Mouse (Mus musculus): ENCODE measurements around the gene Rbmxl1.
"Not testable (repeated sequence)": the region's sequence is repeated elsewhere in the genome, so short reads cannot be mapped to it uniquely, and the experiment has no call there.

The Rbmxl1 gene

DNA sequence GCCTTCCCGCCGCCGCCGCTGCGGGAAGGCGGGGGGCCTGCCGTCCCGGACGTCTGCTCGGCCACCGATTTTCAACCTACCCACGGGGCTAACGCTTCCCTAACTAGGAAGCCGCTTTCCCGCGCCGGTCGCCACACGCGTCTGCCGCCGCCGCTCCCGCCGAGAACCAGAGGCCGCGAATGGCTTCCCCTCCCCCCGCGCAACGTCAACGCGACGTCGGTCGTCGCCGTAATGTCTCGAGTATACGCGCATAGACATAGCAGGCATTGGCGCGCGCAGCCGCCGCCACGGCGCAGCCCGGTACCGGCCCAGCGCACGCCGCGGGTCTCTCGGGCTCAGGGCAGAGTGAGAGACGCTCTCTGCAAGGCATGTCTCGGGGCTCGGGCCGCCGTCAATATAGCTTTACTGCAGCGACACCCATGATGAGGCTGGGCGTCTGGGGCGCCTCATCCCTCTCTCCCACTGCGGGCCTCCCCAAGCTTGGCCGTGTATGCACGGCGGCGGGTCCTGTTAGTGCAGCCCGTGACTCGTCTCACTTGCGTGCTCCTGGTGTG, at the start of gene Rbmxl1:
Rbmxl1 (minus strand) TSS at position 180 of the 554 bp plus-strand sequence.
- DNase-seq, result peak; percentile 88

DNA sequence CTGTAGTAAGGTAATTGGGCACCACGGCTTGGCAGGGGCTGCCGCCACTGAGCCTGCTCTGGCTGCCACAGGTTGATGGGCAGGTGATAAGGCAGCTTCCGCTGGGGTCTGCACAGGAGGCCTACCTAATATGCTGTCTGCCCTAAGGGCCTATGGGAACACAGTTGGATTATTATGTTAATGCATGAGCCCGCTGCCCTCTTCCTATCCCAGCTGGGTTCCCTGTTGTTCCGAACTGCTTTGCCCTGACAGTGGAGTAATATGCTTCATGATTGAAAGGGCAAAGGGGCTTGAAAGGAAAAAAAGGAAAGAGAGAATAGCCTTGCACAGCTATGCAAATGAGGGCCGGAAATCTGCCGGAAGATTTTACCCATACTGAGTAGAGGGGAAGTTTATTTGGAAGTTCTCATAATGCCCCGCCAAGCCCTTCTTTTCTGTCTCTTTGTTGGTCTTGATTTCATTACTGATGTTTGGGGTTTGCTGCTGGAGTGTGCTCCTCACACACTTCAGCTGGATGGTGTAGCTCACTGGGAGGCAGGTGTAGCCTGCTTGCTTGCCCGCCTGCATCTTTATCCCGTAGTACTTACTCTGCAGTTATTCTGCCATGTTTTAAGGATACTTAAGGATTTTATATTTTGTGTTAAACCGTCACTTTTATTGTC, 48.2 kb upstream of the Rbmxl1 start:
- DNase-seq, result no peak

DNA sequence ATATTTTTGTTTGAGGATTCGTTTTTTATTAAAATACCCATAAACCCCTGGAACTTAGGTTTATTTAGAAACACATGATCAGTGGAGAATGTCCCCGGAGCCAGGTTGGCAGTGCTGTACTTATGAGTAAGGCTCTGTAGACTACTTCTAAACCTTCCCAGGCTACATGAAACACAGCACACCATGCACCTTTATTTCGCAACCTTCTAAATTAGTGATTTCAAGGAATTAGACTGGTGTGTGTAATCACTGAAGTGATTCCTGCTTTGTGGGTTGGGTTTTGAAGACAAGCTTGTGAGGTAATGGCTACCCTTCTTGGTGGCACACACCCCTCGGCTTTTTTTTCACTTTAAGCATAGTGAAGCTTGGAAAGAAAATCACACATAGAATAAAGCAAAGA, 47.1 kb upstream of the Rbmxl1 start:
- no peak for DNase-seq

DNA sequence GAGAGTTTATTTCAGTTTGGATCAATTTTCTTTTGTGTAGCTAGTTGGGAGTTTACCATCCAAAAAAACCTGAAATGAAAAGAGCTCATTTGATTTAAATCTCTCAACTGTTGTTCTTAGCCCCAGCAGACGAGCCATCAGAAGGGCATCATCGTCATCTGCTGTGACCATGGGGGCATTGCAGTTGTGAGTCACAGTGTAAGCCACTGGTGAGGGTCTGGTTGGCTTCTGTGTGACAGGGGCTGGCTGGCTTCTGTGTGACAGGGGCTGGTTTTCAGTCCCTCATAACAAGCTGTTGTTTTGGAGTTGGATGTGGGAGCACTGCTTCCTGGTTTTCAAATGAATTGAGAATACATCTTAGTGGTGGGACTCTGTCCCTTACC, 42.0 kb upstream of the Rbmxl1 start:
- DNase-seq, result no peak

DNA sequence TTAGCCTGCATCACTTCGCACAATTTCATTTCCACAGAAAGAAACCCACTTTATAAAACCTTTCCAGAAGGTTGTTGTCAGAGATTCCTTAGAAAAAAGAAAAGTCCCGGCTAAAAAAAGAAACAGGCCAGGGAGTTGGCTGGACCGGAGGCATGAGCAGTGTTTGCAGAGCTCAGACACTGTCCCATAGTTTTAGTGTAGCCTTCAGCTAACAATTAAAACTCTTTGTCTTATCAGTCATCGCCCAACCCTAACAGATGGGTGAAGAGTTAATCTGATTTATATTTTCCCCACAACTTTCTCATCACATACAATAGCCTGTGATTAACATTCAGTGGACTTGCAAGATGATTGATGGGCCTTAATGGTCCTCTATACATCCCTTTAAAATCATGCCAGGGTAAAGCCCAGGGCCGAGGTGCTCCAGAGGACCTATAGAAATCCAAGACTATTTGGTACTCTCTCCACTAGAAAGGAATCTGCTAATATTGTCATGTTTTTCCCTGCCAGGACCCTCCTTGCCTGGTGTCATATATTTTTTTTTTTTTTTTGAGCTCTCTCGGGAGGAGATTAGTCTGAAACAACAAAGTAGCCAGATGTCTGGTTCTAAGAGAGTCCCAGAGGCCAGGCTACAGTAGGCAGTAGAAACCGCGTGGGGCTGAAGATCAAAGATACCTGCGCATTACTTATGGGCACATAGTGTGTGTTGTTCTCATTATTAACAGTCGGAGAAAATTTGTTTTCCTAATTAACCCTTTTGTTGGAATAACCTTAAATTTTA, 41.5 kb upstream of the Rbmxl1 start:
- DNase-seq, result no peak

GRCm38 (mm10) chr8:78545153-78545817, 36.6 kb upstream of the Rbmxl1 start:
- DNase-seq, result not testable (repeated sequence)

DNA sequence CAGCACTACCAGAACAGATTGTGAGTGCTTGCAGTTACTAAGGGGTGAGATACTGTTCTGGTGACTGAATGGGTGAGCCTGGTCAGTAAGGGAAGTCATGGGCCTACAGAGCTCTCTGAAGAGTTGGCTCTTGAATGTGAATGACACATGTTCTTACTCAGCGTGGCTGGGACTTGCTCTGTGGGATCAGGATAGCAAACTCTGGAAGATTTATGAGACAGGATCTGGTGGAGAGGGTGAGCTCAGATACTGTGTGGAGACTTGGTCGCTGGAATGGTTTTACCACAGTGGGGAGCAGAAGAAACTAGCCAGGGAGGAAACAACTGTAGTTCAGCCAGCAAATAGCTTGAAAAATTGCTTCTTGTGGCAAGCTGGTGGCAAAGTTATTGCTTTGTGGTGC, 35.8 kb upstream of the Rbmxl1 start:
- no peak for DNase-seq

DNA sequence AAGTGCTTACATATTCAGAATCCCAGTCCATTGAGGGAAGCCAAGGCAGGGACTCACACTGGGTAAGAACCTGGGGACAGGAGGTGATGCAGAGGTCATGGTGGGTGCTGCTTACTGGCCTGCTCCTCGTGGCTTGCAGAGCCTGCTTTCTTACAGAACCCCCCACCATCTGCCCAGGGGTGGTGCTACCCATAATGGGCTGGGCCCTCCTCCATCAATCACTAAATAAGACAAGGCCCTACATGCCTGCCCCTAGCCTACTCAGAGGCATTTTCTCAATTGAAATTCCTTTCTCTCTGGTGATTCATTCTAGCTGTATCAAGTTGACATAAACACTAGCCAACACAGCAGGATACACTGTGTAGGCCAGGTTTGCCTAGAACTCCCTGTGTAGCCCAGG, 34.9 kb upstream of the Rbmxl1 start:
- no peak for DNase-seq

DNA sequence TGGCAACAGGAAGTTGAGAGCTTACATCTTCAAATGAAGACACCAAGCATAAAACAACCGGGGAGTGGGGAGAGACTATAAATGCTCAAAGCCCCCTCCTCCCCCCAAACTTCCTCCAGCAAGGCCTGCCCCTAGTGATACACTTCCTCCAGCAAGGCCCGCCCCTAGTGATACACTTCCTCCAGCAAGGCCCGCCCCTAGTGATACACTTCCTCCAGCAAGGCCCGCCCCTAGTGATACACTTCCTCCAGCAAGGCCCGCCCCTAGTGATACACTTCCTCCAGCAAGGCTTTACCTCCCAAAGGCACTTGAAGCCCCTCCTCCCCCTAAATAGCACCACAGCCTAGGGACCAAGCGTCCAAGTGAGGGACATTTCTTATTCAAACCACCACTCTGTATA, 34.0 kb upstream of the Rbmxl1 start:
- DNase-seq, result not testable (repeated sequence)

- DNase-seq, result no peak
These were observed 29.1 kb upstream of the Rbmxl1 start for GRCm38 (mm10) chr8:78537795-78538194.

GRCm38 (mm10) chr8:78536716-78537115, 28.0 kb upstream of the Rbmxl1 start:
- no peak for DNase-seq

GRCm38 (mm10) chr8:78533981-78534380, 25.3 kb upstream of the Rbmxl1 start:
- DNase-seq, result no peak

DNA sequence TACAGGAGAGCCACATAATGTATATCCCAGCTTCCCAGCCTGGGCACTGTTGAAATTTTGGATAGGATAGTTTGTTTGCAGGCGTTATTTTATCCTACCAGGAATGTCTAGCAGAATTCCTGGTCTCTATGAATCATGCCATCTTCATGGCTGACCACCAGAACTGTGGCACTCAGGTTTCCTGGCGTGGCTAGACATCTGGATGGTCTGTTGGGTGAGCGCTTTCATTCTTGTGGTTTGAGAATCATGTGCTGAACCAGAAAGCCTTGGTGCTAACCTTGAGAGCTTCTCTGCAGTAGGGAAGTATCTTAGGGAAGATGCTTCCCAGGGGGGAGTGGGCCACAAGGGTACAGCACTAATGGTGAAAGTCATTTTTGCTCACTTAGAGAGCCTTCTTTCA, 6.4 kb upstream of the Rbmxl1 start:
- DNase-seq, result no peak

- DNase-seq, result no peak
These were observed 6.0 kb upstream of the Rbmxl1 start for GRCm38 (mm10) chr8:78514706-78515105.

DNA sequence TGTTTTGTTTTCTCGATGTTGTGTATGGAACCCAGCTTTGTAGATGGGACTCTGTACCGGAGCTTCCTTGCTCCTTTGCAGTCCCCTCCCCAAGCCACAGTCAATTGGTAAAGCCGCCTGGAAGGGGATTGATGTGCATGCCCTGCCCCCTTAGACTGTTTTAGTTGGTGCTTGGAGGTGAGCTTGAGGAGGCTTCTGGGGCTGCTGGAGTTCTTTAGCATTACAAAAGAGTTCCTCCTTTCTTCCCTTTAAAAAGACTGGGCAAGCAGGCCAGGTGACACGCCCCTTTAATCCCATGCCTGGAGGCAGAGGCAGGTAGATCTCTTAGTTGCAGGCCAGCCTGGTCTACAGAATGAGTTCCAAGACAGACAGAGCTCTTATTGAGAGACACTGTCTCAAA, 4.4 kb upstream of the Rbmxl1 start:
- no peak for DNase-seq

- DNase-seq, result no peak
These were observed 2.2 kb upstream of the Rbmxl1 start for GRCm38 (mm10) chr8:78510926-78511325.

DNA sequence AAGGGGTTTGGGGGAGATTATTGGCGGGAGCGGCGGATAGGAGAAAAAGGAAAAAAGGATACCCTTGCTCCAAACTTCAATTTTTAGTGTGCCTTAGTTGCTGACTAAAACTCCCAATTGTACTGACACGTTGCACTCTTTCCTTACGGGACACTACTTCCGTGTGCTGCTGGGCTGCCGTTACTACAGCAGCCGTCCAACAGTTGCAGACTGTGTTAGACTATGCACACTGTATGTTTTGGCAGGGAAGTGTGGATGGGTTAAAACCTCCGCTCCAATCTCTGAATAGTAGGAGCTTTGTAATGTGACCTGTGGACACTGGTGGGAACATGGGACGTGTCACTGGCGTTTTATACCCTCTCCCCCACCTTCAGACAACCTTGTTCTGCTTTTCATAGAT, 1.4 kb upstream of the Rbmxl1 start:
- no peak for DNase-seq

GRCm38 (mm10) chr8:78509273-78510031, 754 bp upstream of the Rbmxl1 start, which contains the start of gene Slc10a7:
TSS of gene Slc10a7 (plus strand) at chr8:78509346.
- DNase-seq, result peak; percentile 89

GRCm38 (mm10) chr8:78507979-78508718, 549 bp downstream of the Rbmxl1 start:
- DNase-seq, result peak; percentile 10

DNA sequence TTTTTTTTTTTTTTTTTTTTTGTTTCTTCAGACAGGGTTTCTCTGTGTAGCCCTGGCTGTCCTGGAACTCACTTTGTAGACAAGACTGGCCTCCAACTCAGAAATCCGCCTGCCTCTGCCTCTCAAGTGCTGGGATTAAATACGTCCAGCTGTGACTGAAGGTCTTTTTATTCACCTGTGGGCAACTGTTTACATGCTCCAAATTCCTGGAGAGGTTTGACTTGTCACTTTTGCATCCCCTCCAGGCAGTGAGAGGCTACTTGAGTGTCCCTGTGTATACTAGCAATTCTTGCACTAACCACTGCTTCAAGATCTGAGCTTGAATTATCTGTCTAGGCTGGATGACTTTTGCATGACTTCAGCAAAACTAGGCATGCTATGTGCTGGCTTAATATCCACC, 6.0 kb downstream of the Rbmxl1 start:
- no peak for DNase-seq

DNA sequence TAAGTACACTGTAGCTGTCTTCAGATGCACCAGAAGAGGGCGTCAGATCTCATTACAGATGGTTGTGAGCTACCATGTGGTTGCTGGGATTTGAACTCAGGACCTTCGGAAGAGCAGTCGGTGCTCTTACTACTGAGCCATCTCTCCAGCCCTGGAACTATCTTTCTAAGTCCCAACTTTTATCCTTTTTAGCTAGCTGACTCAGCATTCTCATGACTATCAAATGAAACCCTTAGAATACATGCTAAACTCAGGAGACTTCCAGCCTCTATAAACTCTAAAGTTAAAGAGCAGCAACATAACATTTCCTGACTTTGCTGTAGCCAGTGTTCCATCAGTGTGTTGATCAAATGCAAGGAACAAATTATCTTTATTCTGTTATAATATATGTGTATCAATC, 12.4 kb downstream of the Rbmxl1 start:
- DNase-seq, result not testable (repeated sequence)

DNA sequence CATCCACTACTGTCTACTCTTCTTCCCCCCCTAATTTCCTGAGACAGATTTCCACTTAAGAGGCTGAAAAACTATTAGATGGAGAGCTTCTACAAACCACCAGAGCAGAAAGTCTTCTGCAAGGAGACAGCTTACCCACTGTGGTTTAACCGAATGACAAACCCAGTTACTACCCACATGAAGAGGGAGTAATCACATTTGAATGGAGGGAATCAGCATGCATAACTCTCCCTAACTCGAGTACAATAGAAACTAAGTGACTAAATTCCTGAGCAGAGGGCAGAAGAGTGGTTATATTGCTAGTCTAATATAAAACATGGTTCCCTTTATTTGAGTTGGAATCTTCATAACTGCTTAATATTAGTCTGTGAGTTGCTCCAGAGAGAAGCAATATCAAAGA, 15.7 kb downstream of the Rbmxl1 start:
- no peak for DNase-seq
